Mouse (Mus musculus) brain, embryonic 14.5 days (tissue): ENCODE data around the gene Xrn1.

Source experiments
- CTCF ChIP-seq: fragments of 200-500 bp; IDR thresholded peaks from 2 replicates; pipeline ENCODE4 v1.5.1; 2012; ENCODE audit warnings: inconsistent platforms, mild to moderate bottlenecking, moderate library complexity, borderline replicate concordance; ENCODE audit not compliant: insufficient read depth, insufficient read length; ENCODE audit errors: extremely low read depth
- POLR2A ChIP-seq: fragments of 200-500 bp; IDR thresholded peaks from 2 replicates; pipeline ENCODE4 v1.6.1; 2012; ENCODE audit warnings: mild to moderate bottlenecking, inconsistent platforms, borderline replicate concordance; ENCODE audit not compliant: poor library complexity, insufficient read depth, insufficient read length, severe bottlenecking; ENCODE audit errors: extremely low read depth

GRCm38 (mm10) chr9:95964037-95964436 is 9.5 kb downstream of the Xrn1 start:
- TF ChIP-seq CTCF (no peak), POLR2A (no peak)
